Mouse (Mus musculus) heart, embryonic 16.5 days (tissue): Measurements from ENCODE around the gene Cldnd2. TPM values are rescaled to one million over a fixed set of nuclear protein-coding genes. Genes with fewer than 3 reads are reported as not detected.
"Not testable (repeated sequence)": the region's sequence is repeated elsewhere in the genome, so short reads cannot be mapped to it uniquely, and the experiment has no call there.

Experiments
- ATAC-seq: fragments of 200-750 bp; cut with Nextera tagmentation; replicated peaks from 2 replicates; pipeline ENCODE4 v1.8.0; 2017; ENCODE audit warnings: moderate number of reproducible peaks; ENCODE audit not compliant: insufficient read depth, low FRiP score; ENCODE audit errors: extremely low read depth
- H3K27ac ChIP-seq: fragments of 300-500 bp; sonication (generic); 2 replicates; pipeline ENCODE4 v1.5.1; 2014; ENCODE audit warnings: mild to moderate bottlenecking, low read length, control low read depth, moderate library complexity
- H3K27me3 ChIP-seq: fragments of 300-500 bp; sonication (generic); 2 replicates; pipeline ENCODE4 v1.6.1; 2014; ENCODE audit warnings: low read length, mixed read lengths; ENCODE audit not compliant: control insufficient read depth, insufficient read depth
- H3K36me3 ChIP-seq: fragments of 300-500 bp; sonication (generic); 2 replicates; pipeline ENCODE4 v1.6.1; 2014; ENCODE audit not compliant: control insufficient read depth, insufficient read depth
- H3K4me1 ChIP-seq: fragments of 300-500 bp; sonication (generic); 2 replicates; pipeline ENCODE4 v1.6.1; 2014; ENCODE audit warnings: low read length, mixed read lengths; ENCODE audit not compliant: control insufficient read depth, insufficient read depth
- H3K4me2 ChIP-seq: fragments of 300-500 bp; sonication (generic); 2 replicates; pipeline ENCODE4 v1.6.1; 2014; ENCODE audit warnings: low read depth, mild to moderate bottlenecking, control low read depth, low read length
- H3K4me3 ChIP-seq: fragments of 300-500 bp; sonication (generic); 2 replicates; pipeline ENCODE4 v1.5.1; 2014; ENCODE audit warnings: mild to moderate bottlenecking, control low read depth, low read length
- H3K9ac ChIP-seq: fragments of 300-500 bp; sonication (generic); 2 replicates; pipeline ENCODE4 v1.6.1; 2014; ENCODE audit warnings: low read length, control low read depth
- H3K9me3 ChIP-seq: fragments of 300-500 bp; sonication (generic); replicated peaks from 2 replicates; pipeline ENCODE4 v1.6.1; 2016; ENCODE audit warnings: low read length; ENCODE audit not compliant: control insufficient read depth
- WGBS: fragments of 180-500 bp; shearing (Covaris S2); extraction: QIAGEN DNeasy Blood & Tissue Kit; methylation state at CpG from one replicate; pipeline ENCODE4 v1.1.7; 2014; 5-methylcytosine and 5-hydroxymethylcytosine counted together
- polyA plus RNA-seq: library from polyadenylated mRNA; unstranded; fragments of >200 nt; fragmentation: Nextera tagmentation; extraction: Ambion mirVana; gene quantifications from 2 replicates; pipeline ENCODE4 v1.2.1, GENCODE M21; 2015

Cldnd2 gene
- polyA plus RNA-seq, result not detected in 2 replicates

DNA sequence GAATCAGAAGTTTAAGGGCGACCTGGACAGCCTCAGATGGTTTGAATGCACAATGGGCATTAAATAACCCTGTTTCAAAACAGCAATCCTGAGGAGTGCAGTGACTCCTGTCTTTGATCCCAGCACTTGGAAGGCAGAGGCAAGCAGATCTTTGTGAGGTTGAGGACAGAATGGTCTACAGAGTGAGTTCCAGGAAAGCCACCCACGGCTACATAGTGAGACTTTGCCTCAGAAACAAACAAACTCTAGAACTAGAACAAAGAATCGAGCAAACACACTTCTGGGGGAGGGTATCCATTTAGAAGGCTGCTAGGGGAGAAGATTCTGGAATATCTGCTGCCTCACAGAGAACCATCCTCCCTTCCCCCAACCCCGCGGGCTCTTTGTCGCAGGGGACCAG lies at the start of gene Cldnd2:
TSS of gene Cldnd2 (plus strand) at position 301 of the 400 bp plus-strand sequence.
- 86% methylated on average over 6 of the region's 6 CpGs for WGBS
- no peak for ATAC-seq

DNA sequence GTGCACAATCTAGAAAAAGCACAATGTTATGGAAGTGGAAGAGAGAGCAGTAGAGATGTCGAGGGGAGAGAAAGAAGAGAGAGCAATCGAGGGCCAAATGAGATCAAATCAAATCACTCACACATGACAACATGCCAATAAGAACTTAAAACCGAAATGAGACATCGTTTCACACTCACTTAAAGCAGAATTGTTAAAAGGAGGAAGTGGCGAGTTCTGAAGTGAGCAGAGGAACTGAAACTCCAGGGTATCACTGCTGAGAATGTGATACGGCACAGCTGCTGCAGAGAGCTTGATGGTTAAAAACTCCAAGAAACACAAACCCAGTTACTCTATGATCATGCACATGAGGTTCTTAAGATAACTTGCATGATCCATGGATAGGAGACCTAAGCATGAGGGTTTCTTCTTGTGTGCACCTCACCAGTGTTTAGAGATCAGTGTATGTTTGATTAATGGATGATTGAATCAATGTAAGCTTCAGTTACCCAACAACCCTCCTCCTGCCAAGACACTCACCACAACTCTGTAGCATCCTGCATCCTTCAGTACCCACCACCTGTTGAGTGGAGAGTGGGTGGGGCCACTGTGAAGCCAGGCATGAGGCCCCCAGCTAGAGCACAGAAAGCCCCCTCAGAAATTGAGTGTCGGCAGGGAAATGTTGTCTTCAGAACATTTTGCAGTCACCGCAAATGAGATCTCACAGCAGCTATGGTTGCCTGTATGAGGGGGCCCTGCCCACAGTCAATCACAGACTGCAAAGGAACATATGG lies 48.0 kb upstream of the Cldnd2 start:
- Histone ChIP-seq H3K9me3 (peaks cover 3% of the 10 kb centered on the region; the same call in 1 of the 2 replicates), H3K4me1 (no peaks in the 10 kb centered on the region), H3K9ac (no peak overlapping the region), H3K36me3 (no peaks in the 10 kb centered on the region), H3K4me3 (no peak overlapping the region), H3K27me3 (no peaks in the 10 kb centered on the region), H3K4me2 (no peak overlapping the region), H3K27ac (no peak overlapping the region)
- ATAC-seq, result no peak
- 57% methylated on average over 8 of the region's 8 CpGs for WGBS

More for the DNA sequence above, at the start of gene Cldnd2:
- no peaks in the 10 kb centered on the region for H3K36me3 ChIP-seq
- H3K27me3 ChIP-seq, result no peaks in the 10 kb centered on the region
- H3K4me2 ChIP-seq, result no peak within 1 kb of the TSS
- no peaks in the 10 kb centered on the region for H3K9me3 ChIP-seq
- peaks cover 11% of the 10 kb centered on the region for H3K4me1 ChIP-seq
- no peak within 1 kb of the TSS for H3K4me3 ChIP-seq
- H3K27ac ChIP-seq, result no peak within 1 kb of the TSS
- no peak within 1 kb of the TSS for H3K9ac ChIP-seq

DNA sequence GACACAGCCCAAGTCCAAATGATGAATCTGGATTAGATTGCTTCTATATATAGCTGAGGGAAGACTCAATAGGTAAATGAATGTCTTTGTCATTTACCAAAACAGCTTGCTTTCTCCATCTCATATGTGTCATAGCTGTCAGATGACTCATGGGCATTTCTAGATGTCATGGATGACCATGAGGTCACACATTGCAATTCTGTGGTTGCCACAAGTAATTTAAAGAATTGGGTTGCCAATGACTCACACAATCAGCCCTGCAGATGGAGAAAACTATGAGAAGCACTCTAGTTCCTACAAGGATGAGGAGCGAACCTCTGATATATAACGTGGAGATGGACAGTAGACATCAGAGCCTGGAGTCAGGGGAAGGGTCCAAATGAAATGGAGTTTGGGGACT lies 41.1 kb upstream of the Cldnd2 start:
- no peak overlapping the region for H3K27ac ChIP-seq
- H3K36me3 ChIP-seq, result no peaks in the 10 kb centered on the region
- no peak overlapping the region for H3K4me2 ChIP-seq
- no peak overlapping the region for H3K4me3 ChIP-seq
- no peak overlapping the region for H3K9ac ChIP-seq
- no peaks in the 10 kb centered on the region for H3K9me3 ChIP-seq
- no peaks in the 10 kb centered on the region for H3K27me3 ChIP-seq
- WGBS, result 91% methylated on average over 2 of the region's 2 CpGs
- H3K4me1 ChIP-seq, result no peaks in the 10 kb centered on the region
- no peak for ATAC-seq

DNA sequence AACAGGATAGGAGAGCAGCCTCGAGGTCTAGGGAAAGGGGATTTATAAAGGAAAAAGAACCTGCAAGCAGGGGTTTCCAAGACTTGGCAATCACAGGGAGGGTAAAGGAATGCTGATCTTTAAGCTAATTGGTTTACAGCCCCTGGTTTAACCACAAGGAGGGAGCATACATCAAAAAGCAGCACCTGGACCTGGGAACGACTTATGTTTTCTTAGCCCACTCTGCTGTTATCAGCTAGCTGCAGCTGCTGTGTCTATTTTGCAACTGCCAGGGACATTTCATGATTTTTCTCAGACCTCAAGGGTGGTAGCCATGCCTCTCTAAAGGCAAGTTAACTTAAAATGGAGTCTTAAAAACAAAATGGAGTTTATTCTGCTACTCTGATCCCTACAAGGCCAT lies 37.9 kb upstream of the Cldnd2 start:
- Histone ChIP-seq H3K4me3 (no peak overlapping the region), H3K27me3 (no peaks in the 10 kb centered on the region), H3K4me1 (no peaks in the 10 kb centered on the region), H3K4me2 (no peak overlapping the region), H3K36me3 (no peaks in the 10 kb centered on the region), H3K27ac (no peak overlapping the region), H3K9ac (no peak overlapping the region), H3K9me3 (no peaks in the 10 kb centered on the region)
- ATAC-seq, result no peak
- WGBS, result 19% methylated on average over 2 of the region's 2 CpGs

DNA sequence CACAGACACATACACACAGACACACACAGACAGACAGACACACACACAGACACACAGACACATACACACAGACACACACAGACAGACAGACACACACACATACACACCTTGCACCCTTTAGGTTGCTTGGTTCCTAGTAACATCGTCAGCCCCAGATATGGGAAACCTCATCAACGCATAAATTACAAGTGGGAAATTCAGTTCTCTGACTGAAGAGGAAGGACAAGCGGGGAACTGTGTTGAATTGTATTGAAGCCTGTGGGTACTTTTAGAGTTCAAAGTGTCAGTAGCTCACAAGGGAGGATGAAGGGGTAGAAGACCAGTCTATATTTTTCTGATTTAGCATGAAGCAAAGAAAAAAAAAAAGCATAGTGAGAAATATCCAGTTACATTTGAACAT lies 33.0 kb upstream of the Cldnd2 start:
- H3K9me3 ChIP-seq, result no peaks in the 10 kb centered on the region
- 70% methylated on average over 3 of the region's 3 CpGs for WGBS
- H3K4me1 ChIP-seq, result no peaks in the 10 kb centered on the region
- H3K36me3 ChIP-seq, result no peaks in the 10 kb centered on the region
- H3K9ac ChIP-seq, result no peak overlapping the region
- no peaks in the 10 kb centered on the region for H3K27me3 ChIP-seq
- H3K4me2 ChIP-seq, result no peak overlapping the region
- ATAC-seq, result no peak
- H3K4me3 ChIP-seq, result no peak overlapping the region
- H3K27ac ChIP-seq, result no peak overlapping the region

DNA sequence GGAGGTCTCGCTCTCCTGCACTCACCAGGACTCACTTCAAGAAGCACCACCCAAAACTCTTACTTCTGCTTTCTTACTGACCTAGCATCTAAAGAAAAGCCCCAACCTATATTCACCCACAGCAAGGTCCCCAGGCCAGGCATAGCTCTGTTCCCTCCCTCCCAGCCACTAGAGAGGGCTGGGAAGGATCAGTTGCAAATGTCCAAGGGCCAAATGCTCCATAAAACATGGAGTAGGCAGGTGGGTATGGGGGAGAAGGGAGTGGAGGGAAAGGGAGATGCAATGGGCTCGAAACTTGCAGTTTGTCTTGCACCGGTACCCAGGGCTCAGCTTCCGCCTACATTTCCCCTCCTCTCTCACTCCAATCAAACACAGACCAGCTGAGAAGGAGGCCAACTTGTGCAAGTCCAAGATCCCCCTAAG lies 32.4 kb upstream of the Cldnd2 start, which contains the start of gene Siglecg:
TSS of gene Siglecg (plus strand) at position 74 of the 423 bp plus-strand sequence.
- Histone ChIP-seq H3K9ac (no peak within 1 kb of the TSS), H3K27me3 (no peaks in the 10 kb centered on the region), H3K4me2 (no peak within 1 kb of the TSS), H3K9me3 (no peaks in the 10 kb centered on the region), H3K36me3 (no peaks in the 10 kb centered on the region), H3K27ac (no peak within 1 kb of the TSS), H3K4me3 (no peak within 1 kb of the TSS), H3K4me1 (no peaks in the 10 kb centered on the region)
- 68% methylated on average over 4 of the region's 4 CpGs for WGBS
- no peak for ATAC-seq

DNA sequence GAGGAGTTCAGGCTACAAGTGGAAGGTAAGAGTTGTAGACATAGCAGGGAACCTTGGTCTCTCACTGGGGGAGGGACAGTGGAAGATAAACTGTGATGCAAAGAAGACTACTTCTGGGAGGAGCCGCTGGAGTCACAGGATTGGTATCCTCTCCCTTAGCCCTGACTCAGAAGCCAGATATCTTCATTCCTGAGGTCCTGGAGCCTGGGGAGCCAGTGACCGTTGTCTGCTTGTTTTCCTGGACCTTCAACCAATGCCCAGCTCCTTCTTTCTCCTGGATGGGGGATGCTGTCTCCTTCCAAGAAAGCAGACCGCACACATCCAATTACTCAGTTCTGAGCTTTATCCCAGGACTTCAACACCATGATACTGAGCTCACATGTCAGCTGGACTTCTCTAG lies 31.5 kb upstream of the Cldnd2 start:
- WGBS, result 57% methylated on average over 3 of the region's 3 CpGs
- Histone ChIP-seq H3K27me3 (no peaks in the 10 kb centered on the region), H3K36me3 (no peaks in the 10 kb centered on the region), H3K4me1 (no peaks in the 10 kb centered on the region), H3K4me3 (no peak overlapping the region), H3K4me2 (no peak overlapping the region), H3K9ac (no peak overlapping the region), H3K9me3 (no peaks in the 10 kb centered on the region), H3K27ac (no peak overlapping the region)
- ATAC-seq, result no peak

DNA sequence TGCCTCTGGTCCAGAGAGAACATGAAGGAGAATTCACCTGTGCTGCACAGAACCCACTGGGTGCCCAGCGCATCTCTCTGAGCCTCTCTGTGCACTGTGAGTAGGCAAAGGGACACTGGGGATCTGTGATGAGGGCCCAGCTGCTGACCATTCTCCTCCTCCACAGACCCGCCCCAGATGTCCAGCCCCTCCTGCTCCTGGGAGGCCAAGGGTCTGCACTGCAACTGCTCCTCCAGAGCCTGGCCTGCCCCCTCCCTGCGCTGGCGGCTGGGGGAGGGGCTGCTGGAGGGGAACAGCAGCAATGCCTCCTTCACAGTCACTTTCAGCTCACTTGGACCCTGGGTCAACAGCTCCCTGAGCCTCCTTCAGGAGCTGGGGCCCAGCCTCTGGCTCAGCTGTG lies 28.9 kb upstream of the Cldnd2 start:
- 31% methylated on average over 4 of the region's 4 CpGs for WGBS
- ATAC-seq, H3K27ac ChIP-seq, H3K4me2 ChIP-seq, H3K27me3 ChIP-seq, H3K36me3 ChIP-seq, H3K9ac ChIP-seq, H3K4me1 ChIP-seq, H3K4me3 ChIP-seq, H3K9me3 ChIP-seq: not testable (repeated sequence)

DNA sequence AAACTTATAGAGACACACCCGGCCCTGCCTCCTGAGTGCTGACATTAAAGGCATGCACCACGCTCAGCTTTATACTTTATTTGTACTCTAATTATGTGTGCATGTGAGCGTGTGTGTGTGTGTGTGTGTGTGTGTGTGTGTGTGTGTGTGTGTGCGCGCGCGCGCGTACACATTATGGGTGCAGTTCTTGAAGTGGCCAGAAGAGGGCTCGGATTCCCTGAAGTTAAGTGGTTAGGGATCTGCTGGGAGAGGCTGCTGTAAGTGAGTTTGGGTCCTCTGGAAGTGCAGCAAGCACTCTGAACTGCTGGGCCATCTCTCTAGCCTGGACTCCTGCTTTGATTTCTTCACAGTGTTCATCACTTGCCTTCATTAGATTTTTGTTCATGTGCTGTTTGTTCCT lies 23.3 kb upstream of the Cldnd2 start:
- Histone ChIP-seq H3K27ac (no peak overlapping the region), H3K4me2 (no peak overlapping the region), H3K36me3 (no peaks in the 10 kb centered on the region), H3K4me1 (no peaks in the 10 kb centered on the region), H3K4me3 (no peak overlapping the region), H3K9me3 (no peaks in the 10 kb centered on the region), H3K9ac (no peak overlapping the region), H3K27me3 (no peaks in the 10 kb centered on the region)
- WGBS, result 82% methylated on average over 10 of the region's 10 CpGs
- ATAC-seq, result no peak
